Mouse (Mus musculus) olfactory bulb, adult 2 months (tissue): ENCODE results near the gene Spata21. TPM values are rescaled to one million over a fixed set of nuclear protein-coding genes. Genes with fewer than 3 reads are reported as not detected.

Experiments used
- H3K27ac ChIP-seq: fragments of 200-500 bp; 2 replicates; pipeline ENCODE4 v1.5.1; 2012; ENCODE audit warnings: low read depth, low read length; ENCODE audit not compliant: insufficient read depth
- H3K4me1 ChIP-seq: fragments of 200-500 bp; 2 replicates; pipeline ENCODE4 v1.6.1; 2012; ENCODE audit warnings: low read length; ENCODE audit not compliant: control insufficient read depth, insufficient read depth
- H3K4me3 ChIP-seq: fragments of 200-500 bp; 2 replicates; pipeline ENCODE4 v1.5.1; 2012; ENCODE audit warnings: mild to moderate bottlenecking, low read depth, low read length, moderate library complexity; ENCODE audit not compliant: insufficient read depth
- CTCF ChIP-seq: fragments of 200-500 bp; IDR thresholded peaks from 2 replicates; pipeline ENCODE4 v1.5.1; 2012; ENCODE audit warnings: low read depth, mild to moderate bottlenecking, low read length, moderate library complexity; ENCODE audit not compliant: insufficient read depth
- POLR2A ChIP-seq: fragments of 200-500 bp; IDR thresholded peaks from 2 replicates; pipeline ENCODE4 v1.6.1; 2012; ENCODE audit warnings: mild to moderate bottlenecking, low read depth, low read length, moderate library complexity; ENCODE audit not compliant: insufficient read depth
- WGBS: fragments of 180-500 bp; shearing (Covaris S2); methylation state at CpG from one replicate; pipeline ENCODE4 v1.1.7; 2018; 5-methylcytosine and 5-hydroxymethylcytosine counted together
- polyA plus RNA-seq: library from polyadenylated mRNA; stranded (reverse); fragments of >200 nt; gene quantifications from 2 replicates; pipeline ENCODE4 v1.2.4, GENCODE M21; 2012; ENCODE audit warnings: low replicate concordance; ENCODE audit not compliant: missing spikeins, insufficient read depth, insufficient read length

The Spata21 gene
- polyA plus RNA-seq, 1 experiment: not detected

DNA sequence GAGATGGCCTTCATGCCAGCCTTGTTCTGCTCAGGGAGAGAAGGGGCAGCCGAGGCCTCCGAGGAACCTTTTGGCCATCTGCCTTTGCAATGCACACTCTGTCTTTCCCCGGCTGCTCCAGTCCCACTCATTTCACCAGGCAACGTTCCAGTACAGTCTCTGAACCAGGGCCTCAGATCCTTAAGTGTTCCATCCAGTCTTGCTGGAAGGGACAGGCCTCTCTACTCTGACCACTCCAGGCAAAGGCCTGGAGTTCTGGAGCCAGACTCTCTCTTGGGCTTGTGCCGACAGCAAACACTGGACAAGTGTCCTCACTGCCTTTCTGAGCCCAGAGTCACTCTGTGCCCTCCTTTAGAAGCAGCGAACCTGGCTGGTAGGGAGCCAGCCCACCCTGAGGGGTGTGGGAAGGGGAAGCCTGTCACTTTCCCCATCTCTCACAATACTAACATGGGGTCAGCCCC is 26.4 kb downstream of the Spata21 start:
- TF ChIP-seq CTCF (no peak), POLR2A (no peak)
- Histone ChIP-seq H3K4me3 (no peak overlapping the region), H3K4me1 (peaks cover 28% of the 10 kb centered on the region), H3K27ac (no peak overlapping the region)
- 49% methylated on average over 6 of the region's 6 CpGs for WGBS

GRCm38 (mm10) chr4:141115398-141115797 is 27.3 kb downstream of the Spata21 start:
- no peak overlapping the region for H3K4me3 ChIP-seq
- peaks cover 32% of the 10 kb centered on the region for H3K4me1 ChIP-seq
- no peak overlapping the region for H3K27ac ChIP-seq
- TF ChIP-seq CTCF (no peak), POLR2A (no peak)
- 87% methylated on average over 8 of the region's 8 CpGs for WGBS

DNA sequence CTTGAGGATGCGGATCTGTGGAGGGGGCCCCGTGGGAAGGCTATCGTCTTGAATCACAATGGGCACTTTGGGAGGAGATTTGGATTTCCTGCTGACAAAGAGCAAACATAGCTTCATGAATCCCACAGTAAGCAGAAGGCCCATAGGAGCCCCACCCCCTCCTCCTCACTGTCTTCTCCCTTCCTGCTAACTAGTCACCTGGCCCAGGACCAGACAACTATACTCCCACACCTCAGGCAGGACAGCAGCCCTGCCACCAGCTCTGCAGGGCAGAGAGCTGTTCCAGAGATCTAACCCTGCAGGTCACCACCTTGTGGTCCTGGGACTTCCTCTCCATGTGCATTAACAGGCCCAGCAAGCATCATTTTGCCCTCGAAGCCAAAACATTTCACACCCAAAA is 30.6 kb downstream of the Spata21 start:
- TF ChIP-seq CTCF: no peak
- WGBS: 59% methylated on average over 4 of the region's 4 CpGs
- Histone ChIP-seq H3K4me3 (no peak overlapping the region), H3K4me1 (peaks cover 43% of the 10 kb centered on the region), H3K27ac (no peak overlapping the region)

DNA sequence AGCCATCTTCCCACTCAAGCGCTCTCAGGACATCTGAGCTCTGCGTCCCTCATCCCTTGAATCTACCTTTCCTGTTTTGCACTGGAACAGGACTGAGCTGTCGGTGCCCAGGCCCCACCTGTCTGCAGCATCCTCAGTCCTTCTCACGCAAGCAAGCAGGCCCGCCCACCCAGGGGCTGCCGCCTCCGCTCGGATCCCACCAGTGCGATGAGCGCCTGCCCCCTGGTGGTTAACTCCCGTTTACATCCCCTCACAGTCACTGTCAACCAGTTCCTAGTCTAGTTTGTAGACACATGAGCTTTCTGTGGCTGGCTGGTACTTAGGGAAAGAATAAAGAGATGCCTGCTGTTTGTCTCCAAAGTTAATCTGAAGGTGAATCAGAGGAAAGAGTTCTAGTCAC is 32.6 kb downstream of the Spata21 start:
- no peak overlapping the region for H3K4me3 ChIP-seq
- peaks cover 29% of the 10 kb centered on the region for H3K4me1 ChIP-seq
- 16% methylated on average over 11 of the region's 11 CpGs for WGBS
- no peak overlapping the region for H3K27ac ChIP-seq
- peak; percentile 66 for TF ChIP-seq CTCF
- TF ChIP-seq POLR2A: no peak

DNA sequence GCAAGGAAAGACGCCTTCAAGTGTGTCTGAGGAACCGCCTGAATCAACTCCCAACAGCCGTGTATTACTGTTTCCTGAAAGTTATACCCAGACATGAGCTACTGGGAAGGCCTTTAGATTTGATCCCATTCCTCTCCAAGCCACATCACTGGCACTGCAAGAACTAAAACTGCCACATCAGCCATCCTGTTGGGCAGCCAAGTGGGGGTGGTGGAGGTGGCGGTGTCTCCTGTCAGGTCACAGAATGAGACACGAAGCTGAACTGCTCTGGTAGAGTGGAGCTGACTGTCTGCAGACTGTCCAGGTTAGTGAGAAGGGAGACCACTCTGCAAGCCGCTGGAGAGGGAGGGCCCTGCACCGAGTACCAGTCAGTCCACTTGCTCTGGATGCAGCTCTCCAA is 34.5 kb downstream of the Spata21 start:
- 72% methylated on average over 7 of the region's 7 CpGs for WGBS
- H3K4me1 ChIP-seq: peaks cover 33% of the 10 kb centered on the region
- no peak overlapping the region for H3K4me3 ChIP-seq
- H3K27ac ChIP-seq: no peak overlapping the region
- no peak for TF ChIP-seq CTCF
- no peak for TF ChIP-seq POLR2A

DNA sequence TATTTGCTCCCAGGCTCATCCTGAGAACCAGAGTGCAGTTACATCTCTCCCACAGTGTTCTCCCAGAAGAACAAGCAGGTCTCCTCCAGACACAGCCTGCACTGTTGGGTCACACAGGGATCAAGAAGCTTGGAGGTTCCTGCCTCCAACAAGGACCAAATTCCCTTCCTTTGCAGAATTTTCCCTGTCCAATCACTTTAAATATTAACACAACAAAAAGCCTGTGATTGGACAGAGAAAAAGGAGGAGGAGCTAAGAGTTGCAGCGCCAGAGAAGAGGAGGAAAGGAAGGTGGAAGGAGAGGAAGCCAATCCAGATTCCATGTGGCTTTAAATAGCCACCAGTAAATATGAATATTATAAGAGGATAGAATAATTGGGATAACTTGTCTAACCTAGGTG is 34.9 kb downstream of the Spata21 start:
- 34% methylated on average over 1 of the region's 1 CpGs for WGBS
- Histone ChIP-seq H3K4me3 (no peak overlapping the region), H3K4me1 (peaks cover 33% of the 10 kb centered on the region), H3K27ac (no peak overlapping the region)
- no peak for TF ChIP-seq POLR2A
- no peak for TF ChIP-seq CTCF

DNA sequence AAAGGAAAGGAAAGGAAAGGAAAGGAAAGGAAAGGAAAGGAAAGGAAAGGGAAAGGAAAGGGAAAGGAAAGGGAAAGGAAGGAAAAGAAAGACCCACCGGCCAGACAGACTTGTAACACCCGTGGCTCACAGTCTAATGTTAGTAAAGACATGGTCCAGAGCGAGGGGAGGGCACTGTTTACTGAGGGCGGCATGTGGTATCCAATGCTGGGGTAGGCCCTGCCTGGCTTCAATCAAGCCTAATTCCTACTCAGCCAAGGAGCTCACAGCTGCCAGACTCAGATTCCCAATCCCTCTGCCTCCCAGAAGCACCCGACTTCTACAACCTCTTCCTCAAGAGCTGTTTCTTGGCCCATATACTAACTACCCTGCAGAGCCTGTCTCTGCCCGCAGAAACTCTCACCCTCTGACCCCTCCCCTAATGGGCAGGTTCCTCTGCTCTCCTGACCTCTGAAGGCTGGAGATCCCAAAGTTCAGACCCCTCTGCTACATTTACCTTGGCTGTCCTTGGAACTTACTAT is 41.1 kb downstream of the Spata21 start:
- H3K4me3 ChIP-seq: no peak overlapping the region
- no peak overlapping the region for H3K27ac ChIP-seq
- TF ChIP-seq POLR2A (no peak), CTCF (no peak)
- 60% methylated on average over 6 of the region's 6 CpGs for WGBS
- peaks cover 37% of the 10 kb centered on the region for H3K4me1 ChIP-seq

DNA sequence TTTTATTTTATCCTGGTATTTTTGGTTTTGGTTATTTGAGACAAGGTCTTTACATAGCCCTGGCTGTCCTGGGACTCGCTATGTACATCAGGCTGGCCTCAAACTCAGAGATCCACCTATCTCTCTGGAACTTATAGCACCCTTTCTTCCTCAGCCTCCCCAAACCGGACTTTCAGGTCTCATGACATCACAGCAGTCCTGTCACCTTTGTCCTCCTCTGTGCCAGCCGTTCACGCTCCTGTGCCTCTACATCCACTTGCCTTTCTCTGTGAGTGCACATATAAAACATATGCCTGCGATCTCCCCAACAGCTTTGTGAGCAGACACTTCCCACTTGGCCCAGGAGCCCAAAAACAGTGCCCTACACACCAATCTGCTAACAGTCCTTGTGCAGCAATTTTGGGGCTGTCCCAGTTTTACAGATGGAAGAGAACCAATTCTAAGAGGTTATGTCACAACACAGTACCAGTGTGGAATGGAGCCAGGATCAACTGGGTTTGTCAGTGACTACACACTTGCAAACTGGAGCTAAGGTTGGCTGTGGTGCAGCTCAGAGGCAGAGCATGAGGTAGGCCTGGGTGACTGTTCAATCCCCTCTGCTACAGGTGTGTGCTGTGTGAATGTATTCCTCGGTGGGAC is 42.7 kb downstream of the Spata21 start:
- TF ChIP-seq CTCF: no peak
- 46% methylated on average over 6 of the region's 6 CpGs for WGBS
- H3K4me1 ChIP-seq: peaks cover 45% of the 10 kb centered on the region
- no peak overlapping the region for H3K27ac ChIP-seq
- no peak overlapping the region for H3K4me3 ChIP-seq

GRCm38 (mm10) chr4:141131531-141132061 is 43.5 kb downstream of the Spata21 start:
- TF ChIP-seq POLR2A (no peak), CTCF (no peak)
- H3K4me1 ChIP-seq: peaks cover 48% of the 10 kb centered on the region
- no peak overlapping the region for H3K4me3 ChIP-seq
- 33% methylated on average over 5 of the region's 5 CpGs for WGBS
- H3K27ac ChIP-seq: no peak overlapping the region
